Mouse (Mus musculus): ENCODE data around the gene Gm45808.

DNA sequence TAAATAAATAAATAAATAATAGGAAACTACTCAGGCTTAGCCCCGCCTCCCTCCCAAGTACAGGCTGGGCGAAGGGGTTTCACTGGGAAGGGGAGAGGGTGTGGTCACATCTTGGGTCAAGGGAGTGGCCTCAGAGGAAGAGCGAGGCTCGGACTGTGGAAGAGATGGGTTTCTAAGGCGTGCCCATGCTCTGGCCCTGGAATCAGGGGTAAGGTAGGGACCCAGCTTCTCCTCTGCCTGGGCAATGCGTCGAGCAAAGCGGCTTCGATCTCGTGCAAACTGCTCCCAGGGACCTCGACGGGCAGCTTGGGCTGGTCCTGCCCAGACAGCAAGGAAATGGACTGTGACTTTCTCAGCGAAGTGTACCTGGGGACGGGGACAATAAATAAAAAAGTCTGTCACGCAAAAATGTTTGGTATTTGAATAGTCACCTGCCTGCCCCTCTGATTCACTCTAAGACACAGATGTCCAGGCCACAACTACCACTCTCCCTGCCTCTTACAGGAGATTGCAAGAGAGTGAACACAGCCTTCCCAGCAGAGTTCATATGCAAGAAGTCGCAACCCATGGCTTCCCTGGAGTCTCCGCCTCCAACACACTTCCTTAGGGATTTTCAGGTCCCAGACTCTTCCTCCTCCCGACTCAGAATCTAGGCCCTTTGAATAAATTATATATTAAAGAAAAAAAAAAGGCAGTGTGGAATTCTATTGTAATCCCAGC lies 36.5 kb upstream of the Gm45808 start:
- TF ChIP-seq GATA1 (IDR thresholded peaks at IDR 0.05; ENCODE audit: borderline replicate concordance, low read length) (no peak), FLI1 (IDR thresholded peaks at IDR 0.05; ENCODE audit: low read length) (no peak)

Data from megakaryocyte, embryonic 14.5 days (primary cell).